7 mouse cellular contexts compared by ENCODE assay signal in genomic region chr12:119237921-119238695, GRCm38 (mm10). TPM values are rescaled to one million over a fixed set of nuclear protein-coding genes. Genes with fewer than 3 reads are reported as not detected.
A peak's percentile ranks its signal among the peaks of the same experiment; 100 is the strongest.
DNase-seq lines count a peak whose midpoint lies in the region; ATAC-seq lines count a peak whose summit lies in the region.

No protein-coding gene starts in this region.

- H3K4me1 ChIP-seq in intestine, embryonic 16.5 days (ENCODE audit: control insufficient read depth, insufficient read depth, low read length), result no peaks in the 10 kb centered on the region
- peaks cover 32% of the 10 kb centered on the region for H3K4me1 ChIP-seq in midbrain, embryonic 12.5 days

- ATAC-seq in intestine, embryonic 16.5 days, result peak; percentile 88
- ATAC-seq in midbrain, embryonic 12.5 days (ENCODE audit: low FRiP score, low read depth), result peak; percentile 83

- H3K27me3 ChIP-seq in intestine, embryonic 16.5 days (replicated peaks; ENCODE audit: control insufficient read depth, insufficient read depth, low read length), result no peaks in the 10 kb centered on the region
- H3K27me3 ChIP-seq in midbrain, embryonic 12.5 days, result no peaks in the 10 kb centered on the region

- H3K9ac ChIP-seq in intestine, embryonic 16.5 days (ENCODE audit: low read depth, low read length), result peak overlapping the region; percentile 62
- H3K9ac ChIP-seq in midbrain, embryonic 12.5 days (replicated peaks), result peak overlapping the region; percentile 80

- H3K4me3 ChIP-seq in intestine, embryonic 16.5 days (ENCODE audit: low read length), result peak overlapping the region; percentile 60
- peak overlapping the region; percentile 68 for H3K4me3 ChIP-seq in midbrain, embryonic 12.5 days

- DNase-seq in adrenal gland, adult 8-10 months, result peak; percentile 28
- DNase-seq in embryo, embryonic 10.5 days (ENCODE audit: low spot score), result peak; percentile 88
- DNase-seq in gastrocnemius, postnatal 4 days (ENCODE audit: low spot score in 2 of 2), result peak; percentile 17 to 59
- peak; percentile 72 to 74 for DNase-seq in left cerebral cortex, postnatal 25 days (ENCODE audit: low spot score in 2 of 2)
- DNase-seq in spleen, postnatal 36 days (ENCODE audit: low spot score in 2 of 2), result peak; percentile 1

- no peaks in the 10 kb centered on the region for H3K36me3 ChIP-seq in intestine, embryonic 16.5 days (ENCODE audit: control insufficient read depth, insufficient read depth, low read length)
- H3K36me3 ChIP-seq in midbrain, embryonic 12.5 days, result no peaks in the 10 kb centered on the region

- WGBS in intestine, embryonic 16.5 days, result under 1% methylated on average over 35 of the region's 35 CpGs
- WGBS in midbrain, embryonic 12.5 days, result under 1% methylated on average over 35 of the region's 35 CpGs

- peak overlapping the region; percentile 85 for H3K4me2 ChIP-seq in intestine, embryonic 16.5 days (ENCODE audit: low read depth, low read length)
- peak overlapping the region; percentile 81 for H3K4me2 ChIP-seq in midbrain, embryonic 12.5 days (replicated peaks)

- intact Hi-C loops in left cerebral cortex, postnatal 25 days (cut with DNase I), result loop anchor here (5.0 to 10.0 kb wide), 2 partner anchors 66 to 213 kb away; no protein-coding TSS in a partner anchor

- H3K9me3 ChIP-seq in intestine, embryonic 16.5 days (ENCODE audit: control insufficient read depth, low read length), result no peaks in the 10 kb centered on the region
- no peaks in the 10 kb centered on the region for H3K9me3 ChIP-seq in midbrain, embryonic 12.5 days

- H3K27ac ChIP-seq in intestine, embryonic 16.5 days (ENCODE audit: low read length), result peak overlapping the region; percentile 81
- H3K27ac ChIP-seq in midbrain, embryonic 12.5 days (replicated peaks), result peak overlapping the region; percentile 99

RNA-seq across cellular contexts. Expression of gene Itgb8, which starts 0.5 kb away (rescaled TPM):
- 1 to 10 TPM; 2.9 to 4.0 (median 3.4) TPM for total RNA-seq in adrenal gland, adult 8-10 months (2022)
- total RNA-seq in gastrocnemius, postnatal 4 days (2021), result 1 to 10 TPM; 5.1 to 6.2 TPM
- polyA plus RNA-seq in intestine, embryonic 16.5 days (2015; fragmentation: Nextera tagmentation; extraction: Ambion mirVana), result 1.5 and 1.7 TPM in 2 replicates
- total RNA-seq in left cerebral cortex, postnatal 25 days (2021), result 10 to 100 TPM; 31.9 to 44.1 TPM
- polyA plus RNA-seq in midbrain, embryonic 12.5 days (2016; fragmentation: Nextera tagmentation; extraction: Ambion mirVana), result 32.5 and 34.1 TPM in 2 replicates

Comparison
In these comparisons a context has a peak if more than half of its experiments do, and no peak if none do; other contexts are left out.
1. Peak in every context shown above with its lines: DNase-seq, ATAC-seq, H3K4me3 ChIP-seq and H3K27ac ChIP-seq.
2. DNase-seq: peak in every context shown above with its lines; median percentile 88 in embryo, embryonic 10.5 days; 73 in left cerebral cortex, postnatal 25 days; 38 in gastrocnemius, postnatal 4 days; 28 in adrenal gland, adult 8-10 months; 1 in spleen, postnatal 36 days.
3. RNA of gene Itgb8, which starts 0.5 kb away (total RNA-seq): 31.9 to 44.1 TPM in left cerebral cortex, postnatal 25 days; 5.1 to 6.2 TPM in gastrocnemius, postnatal 4 days and 2.9 to 4.0 TPM in adrenal gland, adult 8-10 months; every median in the first group is over 4 times any median in the second.